Mouse (Mus musculus) adrenal gland, adult 18-20 months (tissue): ENCODE measurements around the gene Kif20b. TPM values are rescaled to one million over a fixed set of nuclear protein-coding genes. Genes with fewer than 3 reads are reported as not detected.
A peak's percentile ranks its signal among the peaks of the same experiment; 100 is the strongest.

Experiments
- DNase-seq, 2 experiments: peaks; one replicate each; pipeline ENCODE4 v3.0.0; 2021 to 2022; ENCODE audit warnings: low spot score in 2 of 2
- long read RNA-seq, 2 experiments: library from polyadenylated mRNA; stranded (forward); transcript quantifications; one replicate each; pipeline ENCODE4 v2.0.0; 2021
- total RNA-seq, 2 experiments: library from RNA; stranded (reverse); gene quantifications; 1 replicate in 1 of 2; 2 replicates in 1 of 2; pipeline ENCODE4 v1.2.3; 2021

Gene Kif20b
- 1 to 10 TPM in 1 of 2 experiments, under 1 TPM in 1; 0.90 to 2.4 TPM for total RNA-seq
- long read RNA-seq, experiment 1 = 0 reads
- long read RNA-seq, experiment 2, partial matches to known transcripts = 2 of 2 reads
- long read RNA-seq, experiment 2, other reads (novel, unspliced or antisense) = 0 of 2 reads

GRCm38 (mm10) chr19:34921652-34922602 lies at the start of gene Kif20b:
Kif20b (plus strand) TSS chr19:34922361.
- DNase-seq = peak; percentile 94 to 95

GRCm38 (mm10) chr19:34876676-34877075 lies 45.5 kb upstream of the Kif20b start:
- DNase-seq = no peak

- peak; percentile 76 to 88 for DNase-seq
Measured at GRCm38 (mm10) chr19:34877898-34878602, 44.1 kb upstream of the Kif20b start.

DNA sequence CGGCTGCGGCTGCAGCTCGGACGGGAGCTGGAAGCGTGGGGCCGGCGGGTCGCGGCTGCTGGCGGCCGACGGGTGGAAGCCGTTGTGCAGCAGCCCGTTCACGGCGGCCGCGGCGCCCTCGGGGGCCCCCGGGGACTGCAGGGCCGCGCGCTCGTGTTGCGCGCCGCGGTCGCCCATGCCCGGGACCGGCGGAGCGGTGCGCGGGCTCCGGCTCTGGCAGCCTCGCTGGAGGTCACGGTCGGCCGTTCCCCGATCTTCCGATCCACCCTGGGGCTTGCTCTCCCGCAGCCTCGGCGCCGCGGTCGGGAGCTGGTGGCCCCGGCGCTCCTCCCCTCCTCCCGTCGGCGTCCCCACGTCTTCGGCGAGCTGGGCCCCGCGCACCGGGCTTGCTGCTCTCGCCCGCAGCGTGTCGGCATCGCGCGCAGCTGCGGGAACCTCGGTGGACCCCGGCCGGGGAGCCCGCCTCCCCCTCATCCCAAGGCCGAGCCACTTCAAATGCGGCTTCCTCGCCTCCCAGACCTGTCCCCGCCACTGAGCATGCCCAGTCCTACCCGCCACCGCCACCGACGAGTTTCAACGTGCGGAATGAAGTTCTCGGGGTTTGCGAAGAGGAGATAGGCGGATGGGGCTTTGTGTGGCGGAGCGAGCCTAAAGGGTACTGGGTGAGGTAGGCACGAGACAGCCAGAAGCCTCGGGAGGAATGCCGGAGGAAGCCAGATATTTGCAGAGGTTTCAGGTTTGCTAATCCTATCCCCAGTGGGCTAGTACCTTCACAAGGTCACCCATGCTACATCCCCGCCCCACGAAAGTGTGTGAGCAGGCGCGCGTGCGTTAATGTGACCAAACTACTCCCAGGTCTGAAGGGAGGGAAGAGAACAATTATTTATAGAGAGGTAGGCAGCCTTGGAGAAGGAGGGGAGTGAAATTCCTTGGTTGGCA lies 43.3 kb upstream of the Kif20b start, which contains the start of gene Pank1:
Gene Pank1, minus strand, starts transcription at position 853 of the 939 bp plus-strand sequence.
- peak; percentile 65 to 71 for DNase-seq

- no peak for DNase-seq
Measured at GRCm38 (mm10) chr19:34879624-34880023, 42.5 kb upstream of the Kif20b start.

DNA sequence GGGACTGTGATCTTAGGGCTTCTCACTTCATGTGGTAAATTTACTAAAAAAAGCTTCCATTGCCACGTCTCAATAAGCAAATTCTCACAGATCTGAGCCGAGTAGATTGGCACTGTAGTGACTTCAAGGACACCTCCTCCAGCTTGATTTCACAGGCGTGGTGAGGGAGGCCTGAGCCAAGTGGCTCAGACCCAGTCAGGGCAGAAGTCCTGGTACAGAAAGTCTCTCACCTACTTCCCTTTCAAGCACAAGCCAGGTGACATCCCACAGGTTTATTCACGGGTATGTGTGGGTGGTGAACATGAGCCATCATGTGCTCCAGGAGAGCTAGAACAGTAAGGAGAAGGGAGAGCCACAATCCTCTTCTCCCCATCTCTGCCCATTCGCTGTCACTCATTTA lies 41.0 kb upstream of the Kif20b start:
- DNase-seq = no peak

DNA sequence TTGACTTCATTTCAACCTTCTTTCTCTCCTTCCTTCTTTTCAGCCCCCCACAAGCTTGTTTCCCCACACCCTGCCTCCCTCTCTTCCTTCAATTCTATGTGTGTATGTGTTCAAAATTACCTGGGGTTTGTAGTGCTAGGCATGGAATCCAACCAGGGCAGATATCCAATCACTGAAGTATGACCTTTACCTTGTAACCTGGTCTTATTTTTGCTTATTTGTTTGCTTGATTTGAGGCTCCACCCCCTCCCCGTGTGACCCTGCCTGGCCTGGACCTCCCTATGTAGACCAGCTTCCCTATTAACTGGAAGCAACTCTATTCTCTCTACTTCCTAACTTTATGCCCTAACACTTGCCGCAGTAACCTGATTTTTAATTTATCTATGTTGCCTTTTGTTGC lies 39.7 kb upstream of the Kif20b start:
- no peak for DNase-seq

DNA sequence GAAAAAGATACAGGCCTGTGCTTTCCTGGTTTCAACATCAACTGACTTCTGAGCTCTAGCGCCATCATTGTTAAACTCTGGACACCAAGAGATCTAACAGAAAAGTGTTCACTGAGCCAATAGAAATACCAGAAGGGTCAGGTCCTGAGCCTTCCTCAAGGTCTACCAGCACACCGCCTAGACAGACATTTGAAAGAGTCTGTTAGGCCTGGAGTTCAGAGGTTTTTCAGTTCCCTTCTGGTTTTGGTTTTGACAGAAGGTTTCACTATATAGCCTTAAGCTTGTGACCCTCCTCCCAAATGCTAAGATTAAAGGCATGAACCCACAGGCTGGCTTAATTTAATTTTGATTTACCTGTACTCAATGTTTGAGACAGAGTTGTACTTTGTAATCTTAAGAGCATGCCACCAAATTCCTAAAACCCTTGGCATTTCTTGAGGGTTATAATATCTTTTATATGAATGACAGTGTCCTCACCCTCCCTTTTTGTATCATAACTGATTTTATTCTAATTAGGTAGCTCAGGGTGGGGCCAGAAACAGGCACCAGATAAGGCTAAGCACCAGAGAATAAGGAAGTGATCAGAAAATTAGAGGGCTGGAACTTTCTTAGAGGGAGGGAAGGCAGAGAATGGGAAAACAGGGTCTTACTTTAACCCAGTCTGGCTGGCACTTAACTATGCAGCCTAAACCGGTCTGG lies 38.5 kb upstream of the Kif20b start:
- no peak for DNase-seq

DNA sequence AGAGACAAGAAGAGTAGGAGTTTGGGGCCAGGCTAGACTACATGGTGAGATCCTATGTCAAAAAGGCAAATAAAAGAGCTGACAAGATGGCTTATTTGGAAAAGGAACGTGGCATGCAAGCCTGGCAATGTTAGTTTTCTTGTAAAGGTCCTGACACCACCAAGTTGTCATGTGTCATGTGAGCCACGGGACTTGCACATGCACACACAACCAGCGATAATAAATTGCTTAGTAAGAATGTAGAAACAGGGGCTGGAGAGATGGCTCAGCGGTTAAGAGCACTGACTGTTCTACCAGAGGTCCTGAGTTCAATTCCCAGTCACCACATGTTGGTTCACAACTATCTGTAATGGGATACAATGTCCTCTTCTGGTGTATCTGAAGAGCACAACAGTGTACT lies 35.8 kb upstream of the Kif20b start:
- no peak for DNase-seq

GRCm38 (mm10) chr19:34890981-34891380 lies 31.2 kb upstream of the Kif20b start:
- DNase-seq = no peak

DNA sequence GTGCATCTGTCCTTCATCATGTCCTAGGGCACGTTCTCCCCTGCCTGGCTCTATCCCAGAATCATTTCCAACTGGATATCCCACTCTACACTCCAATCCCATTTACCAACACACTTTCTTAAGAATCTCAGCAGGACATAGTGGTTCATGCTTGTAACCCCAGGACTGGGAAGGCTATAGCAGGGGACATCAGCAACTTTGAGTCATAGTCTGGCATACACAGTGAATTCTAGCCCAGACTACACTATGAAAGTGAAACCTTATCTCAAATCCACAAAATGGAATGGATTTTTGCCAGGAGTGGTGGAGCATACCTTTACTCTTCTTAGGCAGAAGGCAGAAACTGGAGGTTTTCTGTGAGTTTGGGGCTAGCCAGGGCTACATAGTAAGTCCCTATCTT lies 30.6 kb upstream of the Kif20b start:
- DNase-seq = no peak

DNA sequence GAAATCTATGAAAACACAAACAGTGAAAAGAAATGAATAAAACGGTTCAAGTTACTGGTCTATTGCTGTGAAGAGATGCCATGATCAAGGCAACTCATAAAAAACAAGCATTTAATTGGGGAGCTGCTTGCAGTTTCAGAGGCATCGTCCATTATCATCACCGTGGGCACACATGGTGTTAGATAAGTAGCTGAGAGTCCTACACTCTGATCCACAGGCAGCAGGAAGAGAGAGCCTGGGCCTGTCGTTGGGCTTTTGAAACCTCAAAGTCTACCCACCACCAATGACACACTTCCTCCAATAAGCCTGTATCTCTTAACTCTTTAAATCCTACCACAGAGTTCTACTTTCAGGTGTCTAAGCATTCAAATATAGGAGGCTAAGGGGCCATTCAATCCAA lies 27.1 kb upstream of the Kif20b start:
- no peak for DNase-seq

GRCm38 (mm10) chr19:34897082-34897965 lies 24.8 kb upstream of the Kif20b start:
- no peak for DNase-seq

- DNase-seq = peak in 1 of 2 experiments; percentile 52
Measured at GRCm38 (mm10) chr19:34898941-34899340, 23.2 kb upstream of the Kif20b start.

DNA sequence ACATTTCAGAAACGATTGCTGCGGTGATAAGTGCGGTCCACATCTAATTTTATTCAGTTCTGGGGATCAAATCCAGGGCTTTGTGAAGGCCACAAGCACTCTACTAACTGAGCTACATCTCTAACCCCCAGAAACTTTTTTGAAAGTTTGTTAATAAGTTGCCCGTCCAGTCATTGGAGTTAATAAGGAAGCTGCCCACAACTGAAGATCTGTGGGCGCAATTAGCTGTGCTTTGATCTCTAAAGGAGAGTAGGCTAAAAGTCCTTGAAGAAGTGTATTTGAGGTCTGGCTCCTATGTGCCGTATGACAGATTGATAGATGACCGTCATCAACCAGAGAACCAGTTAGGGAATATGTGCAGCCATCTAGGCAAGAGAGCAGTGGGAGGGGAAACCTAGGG lies 20.9 kb upstream of the Kif20b start:
- no peak for DNase-seq

- DNase-seq = no peak
Measured at GRCm38 (mm10) chr19:34901735-34902134, 20.4 kb upstream of the Kif20b start.

GRCm38 (mm10) chr19:34904032-34904431 lies 18.1 kb upstream of the Kif20b start:
- DNase-seq = no peak

GRCm38 (mm10) chr19:34905424-34905823 lies 16.7 kb upstream of the Kif20b start:
- DNase-seq = no peak

- DNase-seq = no peak
Measured at GRCm38 (mm10) chr19:34906772-34907171, 15.4 kb upstream of the Kif20b start.
